In the genomic region with DNA sequence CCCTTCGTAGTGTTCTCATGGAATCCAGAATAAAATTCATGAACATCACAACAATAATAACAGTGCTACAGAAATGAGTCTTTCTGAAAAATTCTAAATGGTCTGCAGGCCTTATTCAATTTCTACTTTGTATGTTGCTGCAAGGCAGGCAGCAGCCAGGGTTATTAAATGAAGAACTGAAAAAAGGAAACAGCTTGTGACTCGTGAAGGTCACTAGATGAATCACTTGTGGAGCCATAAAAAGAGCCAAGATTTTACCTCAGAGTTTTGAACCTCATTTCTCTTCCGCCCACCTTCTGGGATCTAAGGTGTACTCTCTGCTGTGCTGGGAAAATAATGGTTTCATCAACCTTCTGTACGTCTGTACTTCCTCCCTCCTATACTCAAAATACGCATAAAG, we compare ENCODE assay signal across 15 mouse cellular contexts.
"Had no signal": no experiment of that assay in that cellular context is flagged by ENCODE, and none has a peak within 500 bp of the region (broad histone marks: within the 10 kb centered on the region; RNA-seq: fewer than 3 reads in every experiment).

No protein-coding gene starts in this region.

- DNase-seq: gastrocnemius, adult 2 months; gastrocnemius, postnatal 10 days; gastrocnemius, postnatal 25 days; heart, adult 18-20 months; heart, postnatal 10 days; heart, postnatal 4 days; kidney, adult 18-20 months; kidney, adult 8-10 months; kidney, postnatal 10 days; kidney, postnatal 25 days; kidney, postnatal 4 days; layer of hippocampus, adult 9-11 months; layer of hippocampus, postnatal 36 days; liver; liver, embryonic 13.5 days had no signal
